Mouse (Mus musculus): ENCODE data around the gene Ryr3. TPM values are rescaled to one million over a fixed set of nuclear protein-coding genes. Genes with fewer than 3 reads are reported as not detected.

Gene Ryr3
- polyA plus RNA-seq, 1 experiment from 2014 or later: 0.01 TPM

DNA sequence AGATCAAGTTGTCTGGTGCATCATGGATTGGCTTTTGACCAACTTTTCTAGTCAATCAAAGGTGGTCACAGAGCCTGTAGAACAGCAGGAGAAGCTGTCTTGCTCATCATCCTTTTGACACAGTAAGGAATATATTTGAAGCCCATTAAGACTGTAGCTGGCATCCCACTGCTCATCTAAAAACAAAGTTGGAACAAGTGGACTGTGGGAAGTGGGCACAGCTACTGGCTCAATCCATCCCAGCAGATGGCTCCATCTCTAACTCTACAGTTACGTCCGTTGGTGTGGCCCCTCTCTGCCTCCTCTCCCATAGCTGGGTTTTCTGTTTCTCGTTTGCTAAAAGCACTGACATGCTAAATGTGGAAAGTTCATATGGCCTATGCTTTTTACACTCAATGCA lies 400.9 kb downstream of the Ryr3 start:
- Histone ChIP-seq H3K4me2 (no peak overlapping the region), H3K27me3 (replicated peaks) (no peaks in the 10 kb centered on the region), H3K4me3 (no peak overlapping the region), H3K36me3 (no peaks in the 10 kb centered on the region), H3K9ac (no peak overlapping the region), H3K4me1 (0 out of 2 replicates have a peak, but pooled peaks cover 5% of the 10 kb centered on the region), H3K27ac (no peak overlapping the region), H3K9me3 (replicated peaks) (no peaks in the 10 kb centered on the region)
- no peak for ATAC-seq
- WGBS (ENCODE audit: insufficient replicate concordance): 68% methylated on average over 3 of the region's 3 CpGs

DNA sequence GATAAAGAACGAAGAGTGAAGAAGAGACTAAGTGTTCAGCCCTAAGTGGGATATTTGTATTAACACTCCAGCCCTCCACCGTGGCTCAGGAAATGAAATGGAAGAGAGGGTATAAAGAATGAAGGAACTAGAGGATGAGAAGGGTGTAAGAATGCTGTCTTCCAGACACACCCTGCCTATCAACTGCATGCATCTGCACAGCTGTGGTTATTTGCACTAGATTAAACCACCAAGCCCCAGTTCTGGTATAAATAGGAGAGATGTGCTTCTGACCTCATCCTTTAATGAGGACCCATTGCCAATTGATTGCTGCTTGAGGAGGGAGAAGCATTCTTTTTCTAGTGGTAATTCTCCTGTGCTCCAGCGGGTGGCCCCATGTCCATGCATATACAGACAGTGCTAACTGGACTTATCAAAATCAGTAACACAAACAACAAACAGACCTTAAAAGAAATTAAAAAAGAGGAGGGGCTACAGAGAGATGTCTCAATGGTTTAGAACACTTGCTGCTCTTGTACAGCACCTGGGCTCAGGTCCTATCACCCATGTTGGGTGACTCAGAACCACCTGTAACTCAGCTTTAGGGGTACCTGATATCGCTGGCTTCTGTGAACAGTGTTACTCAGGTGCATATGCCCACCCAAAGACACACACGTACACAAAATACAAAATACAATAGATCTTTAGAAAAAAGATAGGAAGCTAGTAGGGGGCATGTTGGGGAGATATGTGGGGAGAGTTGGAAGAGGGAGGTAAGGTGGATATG lies 404.1 kb downstream of the Ryr3 start:
- H3K4me2 ChIP-seq: no peak overlapping the region
- no peaks in the 10 kb centered on the region for H3K36me3 ChIP-seq
- H3K9me3 ChIP-seq (replicated peaks): no peaks in the 10 kb centered on the region
- H3K27me3 ChIP-seq (replicated peaks): no peaks in the 10 kb centered on the region
- WGBS (ENCODE audit: insufficient replicate concordance): 59% methylated on average over 5 of the region's 5 CpGs
- ATAC-seq: no peak
- H3K9ac ChIP-seq: no peak overlapping the region
- 0 out of 2 replicates have a peak, but pooled peaks cover 5% of the 10 kb centered on the region for H3K4me1 ChIP-seq
- no peak overlapping the region for H3K27ac ChIP-seq
- H3K4me3 ChIP-seq: no peak overlapping the region

DNA sequence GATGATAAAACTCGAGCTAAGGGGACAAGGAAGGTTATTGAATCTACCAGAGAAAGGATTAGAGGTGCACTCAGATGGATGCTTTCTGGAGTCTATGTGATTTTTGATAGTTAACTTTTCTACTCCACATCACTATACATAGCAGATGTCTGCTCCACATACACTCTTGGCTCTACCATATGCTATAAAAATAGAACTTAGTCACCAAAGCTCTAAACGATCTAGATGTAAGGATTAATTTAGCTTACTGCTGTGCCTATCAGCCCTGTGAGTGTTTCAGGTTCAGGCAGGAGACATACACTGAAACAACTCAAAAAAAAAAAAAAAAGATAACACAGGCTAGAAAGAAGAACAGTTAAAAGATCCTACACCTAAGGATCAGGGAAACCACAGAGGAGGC lies 410.9 kb downstream of the Ryr3 start:
- Histone ChIP-seq H3K9me3 (replicated peaks) (no peaks in the 10 kb centered on the region), H3K27ac (no peak overlapping the region), H3K9ac (no peak overlapping the region), H3K27me3 (replicated peaks) (no peaks in the 10 kb centered on the region), H3K4me2 (no peak overlapping the region), H3K4me1 (no peaks in the 10 kb centered on the region), H3K36me3 (no peaks in the 10 kb centered on the region), H3K4me3 (no peak overlapping the region)
- WGBS (ENCODE audit: insufficient replicate concordance): 38% methylated on average over 2 of the region's 2 CpGs
- no peak for ATAC-seq

DNA sequence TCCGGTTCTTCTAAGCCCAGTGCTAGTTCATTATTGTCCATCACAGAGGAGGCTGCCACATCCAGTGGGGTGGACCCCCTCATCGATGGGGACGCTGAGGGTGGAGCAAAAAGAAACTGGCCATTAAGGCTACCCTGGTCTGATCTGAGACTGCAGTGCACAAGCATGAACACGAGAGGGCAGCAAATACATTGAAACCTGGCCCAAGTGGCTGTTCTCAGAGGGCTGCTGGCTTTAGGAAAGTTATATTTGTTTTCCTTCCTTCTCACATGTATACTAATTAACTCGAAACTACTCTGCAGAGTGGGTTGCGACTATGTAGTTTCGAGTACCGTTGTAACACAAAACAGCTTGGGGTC lies 416.9 kb downstream of the Ryr3 start:
- no peaks in the 10 kb centered on the region for H3K27me3 ChIP-seq (replicated peaks)
- ATAC-seq: no peak
- H3K4me3 ChIP-seq: no peak overlapping the region
- H3K4me1 ChIP-seq: no peaks in the 10 kb centered on the region
- no peak overlapping the region for H3K9ac ChIP-seq
- no peak overlapping the region for H3K4me2 ChIP-seq
- no peaks in the 10 kb centered on the region for H3K9me3 ChIP-seq (replicated peaks)
- H3K36me3 ChIP-seq: no peaks in the 10 kb centered on the region
- WGBS (ENCODE audit: insufficient replicate concordance): 15% methylated on average over 8 of the region's 8 CpGs
- H3K27ac ChIP-seq: no peak overlapping the region

DNA sequence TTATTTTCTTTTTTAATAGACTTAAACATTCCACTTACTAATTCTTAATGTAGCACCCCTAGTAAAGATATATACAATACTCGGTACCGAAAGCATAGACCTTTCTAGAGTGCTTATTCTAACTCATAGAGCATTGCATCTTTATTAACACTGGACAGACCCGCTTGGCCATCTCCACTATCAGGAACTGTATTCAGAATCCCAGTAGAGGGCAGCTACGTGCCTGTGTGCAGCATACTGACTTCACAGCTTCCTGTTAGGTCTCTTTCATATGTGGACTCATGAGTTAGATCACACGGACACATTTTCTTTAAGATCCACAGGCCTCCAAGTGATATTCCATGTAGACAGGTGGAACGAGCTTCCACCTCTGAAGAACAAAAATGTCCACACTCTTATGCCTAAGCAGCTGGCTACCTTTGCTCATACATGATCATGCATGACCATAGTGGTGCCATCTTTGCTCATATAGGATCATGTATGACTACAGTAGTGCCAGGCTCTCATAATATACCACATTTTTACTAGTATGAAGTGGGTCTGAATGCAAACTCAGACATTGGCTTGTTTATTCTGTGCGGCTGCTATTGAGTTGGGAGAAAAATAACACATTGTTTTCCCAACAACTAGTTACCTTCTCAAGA lies 417.4 kb downstream of the Ryr3 start:
- no peaks in the 10 kb centered on the region for H3K9me3 ChIP-seq (replicated peaks)
- no peak overlapping the region for H3K27ac ChIP-seq
- no peak overlapping the region for H3K4me3 ChIP-seq
- H3K36me3 ChIP-seq: no peaks in the 10 kb centered on the region
- ATAC-seq: no peak
- H3K9ac ChIP-seq: no peak overlapping the region
- WGBS (ENCODE audit: insufficient replicate concordance): 63% methylated on average over 7 of the region's 7 CpGs
- H3K4me1 ChIP-seq: no peaks in the 10 kb centered on the region
- no peak overlapping the region for H3K4me2 ChIP-seq
- H3K27me3 ChIP-seq (replicated peaks): no peaks in the 10 kb centered on the region

DNA sequence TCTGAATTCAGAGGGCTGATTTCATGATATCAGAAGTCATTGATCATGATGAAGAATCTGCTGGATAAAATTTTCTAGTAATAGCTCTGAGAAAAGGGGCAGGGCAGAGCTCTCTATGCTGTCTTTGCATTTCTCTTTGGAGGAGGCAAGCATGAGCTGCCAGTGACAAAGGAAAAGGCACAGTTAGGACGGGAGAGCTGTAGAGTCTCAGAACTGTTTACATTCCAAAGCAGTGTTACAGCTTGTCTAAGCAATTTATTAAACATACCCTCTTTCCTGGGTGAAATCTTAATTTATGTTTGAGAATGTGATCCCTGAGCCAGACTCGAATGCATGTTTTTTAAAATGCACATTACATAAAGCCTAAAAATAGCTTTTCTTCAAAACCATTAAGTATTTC lies 435.3 kb downstream of the Ryr3 start:
- no peak overlapping the region for H3K4me2 ChIP-seq

DNA sequence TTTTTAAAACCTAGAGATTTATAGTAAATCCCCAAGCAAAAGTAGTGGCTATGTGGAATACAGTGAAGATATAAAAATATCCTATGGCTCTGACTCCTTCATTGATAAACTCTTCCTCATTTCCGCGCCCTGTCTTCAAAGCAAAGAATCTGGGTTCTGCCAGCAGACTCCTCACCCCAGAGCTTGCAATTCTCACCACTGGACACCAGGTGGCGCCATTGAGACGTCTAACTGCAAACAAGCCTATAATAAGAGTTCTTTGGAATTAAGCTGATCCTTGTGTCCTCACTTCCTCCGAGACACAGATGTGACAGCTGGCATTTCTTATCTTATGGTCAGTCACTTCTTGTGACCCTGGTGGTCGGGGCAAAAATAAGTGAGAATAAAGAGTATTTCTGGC lies 442.1 kb downstream of the Ryr3 start:
- Histone ChIP-seq H3K4me1 (no peaks in the 10 kb centered on the region), H3K4me3 (no peak overlapping the region), H3K27me3 (replicated peaks) (no peaks in the 10 kb centered on the region), H3K36me3 (no peaks in the 10 kb centered on the region), H3K9me3 (replicated peaks) (no peaks in the 10 kb centered on the region), H3K27ac (no peak overlapping the region), H3K4me2 (no peak overlapping the region), H3K9ac (no peak overlapping the region)
- WGBS (ENCODE audit: insufficient replicate concordance): 8% methylated on average over 6 of the region's 6 CpGs
- no peak for ATAC-seq

More for the DNA sequence above, 435.3 kb downstream of the Ryr3 start:
- no peak overlapping the region for H3K4me3 ChIP-seq
- H3K4me1 ChIP-seq: no peaks in the 10 kb centered on the region
- no peaks in the 10 kb centered on the region for H3K36me3 ChIP-seq
- no peaks in the 10 kb centered on the region for H3K27me3 ChIP-seq (replicated peaks)
- H3K27ac ChIP-seq: no peak overlapping the region
- H3K9me3 ChIP-seq (replicated peaks): no peaks in the 10 kb centered on the region
- no peak for ATAC-seq
- no peak overlapping the region for H3K9ac ChIP-seq
- 38% methylated on average over 2 of the region's 2 CpGs for WGBS (ENCODE audit: insufficient replicate concordance)

DNA sequence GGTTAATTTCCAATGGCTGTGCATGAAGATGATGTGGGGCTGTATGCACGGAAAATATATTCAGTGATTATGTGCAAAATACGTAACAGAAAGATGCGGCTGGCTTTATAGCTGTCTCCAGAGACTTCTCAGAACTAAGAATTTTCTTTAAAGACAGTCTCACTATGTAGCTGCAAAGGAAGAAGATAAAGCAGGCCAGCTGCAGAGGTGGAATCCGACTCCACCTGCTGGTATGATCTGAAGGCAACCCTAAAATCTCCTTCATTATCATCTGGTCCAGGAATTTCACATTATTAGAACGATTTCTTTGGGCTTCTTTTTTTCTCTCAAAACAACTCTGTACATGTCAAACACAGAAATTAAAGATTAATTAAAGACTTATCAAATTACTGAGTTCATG lies 449.2 kb downstream of the Ryr3 start:
- no peak overlapping the region for H3K9ac ChIP-seq
- no peaks in the 10 kb centered on the region for H3K27me3 ChIP-seq (replicated peaks)
- H3K4me1 ChIP-seq: no peaks in the 10 kb centered on the region
- H3K4me2 ChIP-seq: no peak overlapping the region
- no peak overlapping the region for H3K4me3 ChIP-seq
- no peaks in the 10 kb centered on the region for H3K36me3 ChIP-seq
- no peaks in the 10 kb centered on the region for H3K9me3 ChIP-seq (replicated peaks)
- 63% methylated on average over 5 of the region's 5 CpGs for WGBS (ENCODE audit: insufficient replicate concordance)
- H3K27ac ChIP-seq: no peak overlapping the region
- no peak for ATAC-seq

DNA sequence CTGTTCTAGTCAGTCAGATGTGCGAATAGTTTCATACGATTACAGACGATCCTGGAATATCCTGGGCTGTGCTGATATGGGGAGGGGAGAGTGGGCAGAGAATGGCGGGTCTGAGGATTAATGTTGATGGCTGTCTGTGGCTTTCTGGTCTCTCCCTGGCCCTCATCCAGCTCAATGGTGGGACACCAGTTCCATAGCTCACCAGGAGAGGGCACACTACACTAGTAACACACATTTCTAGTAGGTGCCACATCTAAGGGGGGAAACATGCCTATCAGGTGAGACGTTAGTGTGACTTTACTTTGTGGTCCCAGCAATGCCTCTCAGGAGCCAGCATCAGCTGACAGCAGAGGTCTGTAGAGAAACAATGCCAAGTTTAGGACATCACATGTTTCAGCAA lies 451.9 kb downstream of the Ryr3 start:
- Histone ChIP-seq H3K4me1 (no peaks in the 10 kb centered on the region), H3K9me3 (replicated peaks) (no peaks in the 10 kb centered on the region), H3K36me3 (no peaks in the 10 kb centered on the region), H3K9ac (no peak overlapping the region), H3K27ac (no peak overlapping the region), H3K27me3 (replicated peaks) (no peaks in the 10 kb centered on the region), H3K4me2 (no peak overlapping the region), H3K4me3 (no peak overlapping the region)
- 43% methylated on average over 5 of the region's 5 CpGs for WGBS (ENCODE audit: insufficient replicate concordance)
- no peak for ATAC-seq

DNA sequence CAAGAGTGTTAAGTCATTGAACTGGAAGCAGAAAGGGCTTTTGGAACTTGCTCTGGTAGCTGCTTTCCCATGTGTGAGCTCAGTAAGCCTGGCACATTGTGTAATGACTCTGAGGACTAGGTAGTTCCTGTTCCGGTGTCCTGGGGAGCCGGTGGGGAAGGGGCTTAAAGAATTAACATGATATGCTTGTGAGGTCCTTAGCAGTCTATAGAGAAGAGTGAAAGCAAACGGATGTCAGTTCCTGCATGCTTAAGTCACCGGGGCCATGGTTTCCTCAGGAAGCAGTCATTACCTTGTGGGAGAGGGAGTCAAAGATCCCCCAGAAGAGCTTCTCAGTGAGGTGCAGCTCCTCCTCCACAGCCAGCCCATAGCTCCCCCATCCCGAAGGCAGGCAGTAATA lies 452.6 kb downstream of the Ryr3 start:
- WGBS (ENCODE audit: insufficient replicate concordance): 23% methylated on average over 5 of the region's 5 CpGs
- H3K4me2 ChIP-seq: no peak overlapping the region
- no peak overlapping the region for H3K9ac ChIP-seq
- H3K4me1 ChIP-seq: no peaks in the 10 kb centered on the region
- H3K27me3 ChIP-seq (replicated peaks): no peaks in the 10 kb centered on the region
- H3K9me3 ChIP-seq (replicated peaks): no peaks in the 10 kb centered on the region
- ATAC-seq: no peak
- no peak overlapping the region for H3K27ac ChIP-seq
- no peaks in the 10 kb centered on the region for H3K36me3 ChIP-seq
- no peak overlapping the region for H3K4me3 ChIP-seq

DNA sequence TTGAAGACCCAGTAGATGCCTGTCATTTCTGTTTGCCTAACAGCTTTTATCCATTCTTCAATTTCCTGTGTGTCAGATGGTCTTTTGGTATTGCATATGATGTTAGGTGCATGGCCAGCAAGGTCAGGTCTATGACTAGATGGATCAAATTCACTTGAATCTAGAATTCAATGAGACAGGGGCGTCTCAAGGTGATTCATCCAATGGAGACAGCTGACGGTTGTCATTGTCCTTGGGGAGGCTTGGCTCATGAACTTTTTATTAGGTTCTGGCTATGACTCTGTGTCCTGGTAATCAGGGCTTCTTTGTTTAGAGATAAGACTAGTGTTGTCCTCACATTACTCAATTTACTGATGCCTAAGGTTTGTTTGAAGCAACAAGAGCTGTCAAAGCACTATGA lies 454.9 kb downstream of the Ryr3 start:
- Histone ChIP-seq H3K9ac (no peak overlapping the region), H3K4me1 (no peaks in the 10 kb centered on the region), H3K36me3 (no peaks in the 10 kb centered on the region), H3K4me3 (no peak overlapping the region), H3K9me3 (replicated peaks) (no peaks in the 10 kb centered on the region), H3K27me3 (replicated peaks) (no peaks in the 10 kb centered on the region), H3K4me2 (no peak overlapping the region), H3K27ac (no peak overlapping the region)
- no peak for ATAC-seq
- 68% methylated on average over 2 of the region's 2 CpGs for WGBS (ENCODE audit: insufficient replicate concordance)

DNA sequence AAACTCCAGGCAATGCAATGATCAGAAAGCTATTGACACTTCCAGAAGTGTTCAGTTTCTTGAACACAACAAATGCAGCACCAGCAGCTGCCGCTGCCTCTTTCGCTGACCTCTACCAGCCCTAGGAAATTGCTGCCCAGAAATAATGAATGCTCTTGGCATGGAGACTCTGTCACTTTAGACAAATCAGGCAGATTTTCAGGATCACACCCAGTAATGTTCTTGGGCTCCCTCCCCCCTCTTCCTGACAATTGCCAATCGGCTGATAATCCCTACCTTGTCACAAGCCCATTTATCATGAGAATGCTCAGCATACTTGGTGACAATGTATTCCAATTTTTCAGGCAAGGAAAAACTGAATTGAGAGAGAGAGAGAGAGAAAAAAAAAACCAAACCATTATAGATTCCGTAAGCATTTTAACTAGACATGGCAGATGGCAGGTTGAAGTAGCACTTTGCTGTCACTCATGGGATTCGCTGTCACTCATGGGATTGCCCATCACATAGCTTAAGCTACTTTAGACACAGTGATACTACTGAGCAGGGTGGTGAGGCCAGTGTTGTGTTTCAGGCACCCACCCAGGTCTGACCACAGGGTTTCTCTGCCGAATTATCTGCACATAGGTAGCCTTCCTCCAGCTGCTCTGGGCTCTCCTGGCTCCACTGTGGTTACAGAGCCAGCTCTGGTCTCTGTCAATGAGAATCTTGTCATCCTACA lies 455.5 kb downstream of the Ryr3 start:
- no peak for ATAC-seq
- Histone ChIP-seq H3K9me3 (replicated peaks) (no peaks in the 10 kb centered on the region), H3K27ac (no peak overlapping the region), H3K4me3 (no peak overlapping the region), H3K36me3 (no peaks in the 10 kb centered on the region), H3K27me3 (replicated peaks) (no peaks in the 10 kb centered on the region), H3K9ac (no peak overlapping the region), H3K4me2 (no peak overlapping the region), H3K4me1 (no peaks in the 10 kb centered on the region)
- WGBS (ENCODE audit: insufficient replicate concordance): 71% methylated on average over 6 of the region's 6 CpGs
